Mouse (Mus musculus) skeletal muscle tissue, adult 2 months (tissue): ENCODE results near the gene Msi2.

ENCODE experiments used
- DNase-seq: peaks from one replicate; pipeline ENCODE4 v3.0.0-alpha.2; 2012; ENCODE audit warnings: low read depth, low spot score

Gene Msi2

GRCm38 (mm10) chr11:88713479-88713878, 4.8 kb downstream of the Msi2 start:
- no peak for DNase-seq

- peak; percentile 76 for DNase-seq
These were observed 8.3 kb downstream of the Msi2 start for GRCm38 (mm10) chr11:88709876-88710614.

GRCm38 (mm10) chr11:88707228-88707775, 11.0 kb downstream of the Msi2 start:
- no peak for DNase-seq

- no peak for DNase-seq
These were observed 13.6 kb downstream of the Msi2 start for GRCm38 (mm10) chr11:88704688-88705087.

GRCm38 (mm10) chr11:88703220-88703619, 15.1 kb downstream of the Msi2 start:
- no peak for DNase-seq

- DNase-seq: no peak
These were observed 16.2 kb downstream of the Msi2 start for GRCm38 (mm10) chr11:88701976-88702659.

GRCm38 (mm10) chr11:88701020-88701419, 17.3 kb downstream of the Msi2 start:
- no peak for DNase-seq

- DNase-seq: no peak
These were observed 18.1 kb downstream of the Msi2 start for GRCm38 (mm10) chr11:88700202-88700711.

- no peak for DNase-seq
These were observed 24.1 kb downstream of the Msi2 start for GRCm38 (mm10) chr11:88693905-88694893.

- DNase-seq: no peak
These were observed 25.1 kb downstream of the Msi2 start for GRCm38 (mm10) chr11:88693002-88693769.

- DNase-seq: no peak
These were observed 25.9 kb downstream of the Msi2 start for GRCm38 (mm10) chr11:88692374-88692773.

- no peak for DNase-seq
These were observed 27.6 kb downstream of the Msi2 start for GRCm38 (mm10) chr11:88690556-88691287.

GRCm38 (mm10) chr11:88689831-88690459, 28.4 kb downstream of the Msi2 start:
- DNase-seq: no peak

- no peak for DNase-seq
These were observed 29.7 kb downstream of the Msi2 start for GRCm38 (mm10) chr11:88688644-88689043.

- DNase-seq: no peak
These were observed 30.6 kb downstream of the Msi2 start for GRCm38 (mm10) chr11:88687711-88688110.

GRCm38 (mm10) chr11:88687010-88687409, 31.3 kb downstream of the Msi2 start:
- no peak for DNase-seq

- DNase-seq: no peak
These were observed 32.3 kb downstream of the Msi2 start for GRCm38 (mm10) chr11:88686061-88686460.

GRCm38 (mm10) chr11:88683026-88683770, 35.1 kb downstream of the Msi2 start:
- DNase-seq: no peak

GRCm38 (mm10) chr11:88677350-88677749, 41.0 kb downstream of the Msi2 start:
- DNase-seq: no peak
